Mouse (Mus musculus) spleen, adult 18-20 months (tissue): Measurements from ENCODE around the gene Olfr785.
"Not testable (repeated sequence)": the region's sequence is repeated elsewhere in the genome, so short reads cannot be mapped to it uniquely, and the experiment has no call there.

Source experiments
- DNase-seq, 2 experiments: peaks; one replicate each; pipeline ENCODE4 v3.0.0; 2022; ENCODE audit warnings: mixed read lengths in 2 of 2

The Olfr785 gene

DNA sequence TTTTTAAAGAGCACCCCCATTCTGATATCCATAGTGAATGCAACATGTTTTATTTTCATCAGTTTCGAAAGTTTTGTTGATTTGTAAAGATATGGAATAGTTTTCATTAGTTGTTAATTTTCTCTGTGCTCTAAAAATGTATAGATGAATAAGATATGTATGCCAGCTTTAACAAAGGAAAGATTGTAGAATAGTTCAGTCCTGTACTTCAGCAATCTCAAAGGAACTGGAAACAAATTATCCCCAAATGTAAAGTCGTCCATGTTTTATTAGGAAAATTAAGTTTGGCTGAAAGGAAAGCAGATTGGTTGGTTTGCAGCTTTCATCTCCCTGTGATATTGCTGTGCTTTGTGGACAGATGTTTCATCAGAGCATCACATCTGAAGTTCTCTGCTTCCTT lies at the start of gene Olfr785:
TSS of gene Olfr785 (plus strand) at position 301 of the 400 bp plus-strand sequence.
- DNase-seq, result no peak

- not testable (repeated sequence) for DNase-seq
Measured at GRCm38 (mm10) chr10:129356496-129356895, 48.7 kb upstream of the Olfr785 start.

DNA sequence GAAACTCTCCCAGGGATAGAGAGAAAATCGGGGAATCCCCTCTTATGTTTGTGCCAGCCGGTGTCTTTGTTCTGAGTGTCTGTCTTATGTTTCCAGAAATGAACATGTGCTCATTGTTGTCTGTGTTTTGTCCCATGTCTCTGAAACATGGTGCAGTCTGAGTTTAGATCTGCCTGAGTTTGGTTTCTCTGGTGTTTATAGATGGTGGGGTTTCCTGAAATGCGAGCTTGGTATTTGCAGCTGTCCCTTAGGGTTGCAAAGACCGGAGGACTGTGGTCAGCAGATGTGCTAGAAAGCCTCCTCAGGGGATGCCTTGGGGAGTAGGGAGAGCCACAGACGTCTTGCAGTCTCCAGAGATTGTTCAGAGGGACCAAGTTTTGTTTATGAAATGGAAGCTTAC lies 47.9 kb upstream of the Olfr785 start:
- DNase-seq, result no peak

GRCm38 (mm10) chr10:129374051-129374450 lies 31.2 kb upstream of the Olfr785 start:
- DNase-seq, result not testable (repeated sequence)

DNA sequence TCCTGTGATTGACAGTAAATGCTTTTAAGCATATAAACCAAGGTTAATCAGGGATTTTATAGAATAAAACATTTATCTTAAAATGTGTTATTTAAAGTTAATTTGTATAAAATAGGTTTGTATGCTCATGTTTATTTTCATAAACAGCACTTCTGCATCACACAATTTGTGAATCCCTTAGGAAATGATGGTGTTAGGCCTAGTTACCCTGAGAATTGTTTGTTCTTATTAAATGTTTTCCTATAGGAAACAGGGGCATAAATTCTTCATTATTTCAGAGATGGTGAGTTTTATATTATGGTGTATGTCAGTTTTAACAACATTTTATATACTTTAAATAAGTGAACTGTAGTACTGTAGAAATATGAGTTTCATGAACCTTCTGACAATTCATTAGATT lies 21.4 kb upstream of the Olfr785 start, which contains the start of gene Olfr784:
TSS of gene Olfr784 (plus strand) at position 301 of the 400 bp plus-strand sequence.
- no peak for DNase-seq

DNA sequence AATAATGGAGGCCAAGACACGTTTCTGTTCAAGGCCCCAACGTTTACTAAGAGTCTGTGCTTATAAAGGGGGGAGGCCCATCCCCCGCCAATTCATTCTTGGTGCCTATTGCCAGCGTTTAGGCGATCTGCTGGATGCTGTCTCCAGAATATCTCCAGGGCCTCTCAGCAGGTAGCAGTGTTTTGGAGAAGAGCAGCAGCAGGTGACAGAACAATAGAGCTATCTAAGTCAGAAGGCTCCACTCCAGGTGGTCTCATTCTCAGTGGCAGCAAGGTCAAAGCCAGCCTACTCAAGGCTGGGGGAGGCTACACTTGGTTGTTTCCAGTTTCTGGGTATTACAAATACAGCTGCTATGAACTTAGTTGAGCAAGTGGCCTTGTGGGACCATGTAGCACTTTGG lies 4.3 kb upstream of the Olfr785 start:
- no peak for DNase-seq

- no peak for DNase-seq
Measured at GRCm38 (mm10) chr10:129427006-129427405, 21.8 kb downstream of the Olfr785 start, which contains the start of gene Olfr786. TSS of gene Olfr786 (plus strand) at chr10:129427306.
